Mouse (Mus musculus): Measurements from ENCODE around the gene Tapbpl. TPM values are rescaled to one million over a fixed set of nuclear protein-coding genes. Genes with fewer than 3 reads are reported as not detected.

Tapbpl gene
- polyA plus RNA-seq, 1 experiment from 2014 or later, result 9.0 TPM

- H3K9ac ChIP-seq (ENCODE audit: low read length), result no peak overlapping the region
- H3K27me3 ChIP-seq (ENCODE audit: control insufficient read depth, insufficient read depth, low read depth, low read length), result no peaks in the 10 kb centered on the region
- no peak overlapping the region for H3K4me3 ChIP-seq (ENCODE audit: low read length)
- ATAC-seq (ENCODE audit: low read depth), result no peak
- no peak overlapping the region for H3K4me2 ChIP-seq (ENCODE audit: low read depth, low read length)
- WGBS, result 60% methylated on average over 1 of the region's 1 CpGs
- no peaks in the 10 kb centered on the region for H3K9me3 ChIP-seq (ENCODE audit: control insufficient read depth, low read length)
- H3K27ac ChIP-seq (ENCODE audit: low read length), result no peak overlapping the region
- peaks cover 11% of the 10 kb centered on the region for H3K4me1 ChIP-seq (replicated peaks; ENCODE audit: control insufficient read depth, insufficient read depth, low read length)
- peaks cover 3% of the 10 kb centered on the region; the same call in 1 of the 2 replicates for H3K36me3 ChIP-seq (ENCODE audit: control insufficient read depth, insufficient read depth, low read length)
These were observed 36.1 kb downstream of the Tapbpl start for GRCm38 (mm10) chr6:125195541-125196075.

- 45% methylated on average over 7 of the region's 7 CpGs for WGBS
- no peaks in the 10 kb centered on the region for H3K9me3 ChIP-seq (ENCODE audit: control insufficient read depth, low read length)
These were observed 38.3 kb downstream of the Tapbpl start for GRCm38 (mm10) chr6:125193390-125193789.

GRCm38 (mm10) chr6:125192841-125193240 lies 38.8 kb downstream of the Tapbpl start:
- peak overlapping the region; percentile 80 for H3K9ac ChIP-seq (ENCODE audit: low read length)
- H3K4me2 ChIP-seq (ENCODE audit: low read depth, low read length), result peak overlapping the region; percentile 82
- no peaks in the 10 kb centered on the region for H3K27me3 ChIP-seq (ENCODE audit: control insufficient read depth, insufficient read depth, low read depth, low read length)
- peak overlapping the region; percentile 74 for H3K4me3 ChIP-seq (ENCODE audit: low read length)
- WGBS, result 28% methylated on average over 5 of the region's 5 CpGs
- no peak for ATAC-seq (ENCODE audit: low read depth)
- H3K27ac ChIP-seq (ENCODE audit: low read length), result peak overlapping the region; percentile 100
- H3K4me1 ChIP-seq (replicated peaks; ENCODE audit: control insufficient read depth, insufficient read depth, low read length), result peaks cover 17% of the 10 kb centered on the region
- H3K9me3 ChIP-seq (ENCODE audit: control insufficient read depth, low read length), result no peaks in the 10 kb centered on the region
- H3K36me3 ChIP-seq (ENCODE audit: control insufficient read depth, insufficient read depth, low read length), result peaks cover 3% of the 10 kb centered on the region; the same call in 1 of the 2 replicates

More at GRCm38 (mm10) chr6:125193390-125193789, 38.3 kb downstream of the Tapbpl start:
- Histone ChIP-seq H3K4me3 (ENCODE audit: low read length) (no peak overlapping the region; the same call in 1 of the 2 replicates), H3K36me3 (ENCODE audit: control insufficient read depth, insufficient read depth, low read length) (peaks cover 3% of the 10 kb centered on the region; the same call in 1 of the 2 replicates), H3K4me2 (ENCODE audit: low read depth, low read length) (no peak overlapping the region; the same call in 1 of the 2 replicates), H3K9ac (ENCODE audit: low read length) (no peak overlapping the region), H3K4me1 (replicated peaks; ENCODE audit: control insufficient read depth, insufficient read depth, low read length) (peaks cover 17% of the 10 kb centered on the region), H3K27ac (ENCODE audit: low read length) (no peak overlapping the region), H3K27me3 (ENCODE audit: control insufficient read depth, insufficient read depth, low read depth, low read length) (no peaks in the 10 kb centered on the region)
- ATAC-seq (ENCODE audit: low read depth), result no peak

GRCm38 (mm10) chr6:125192016-125192714 lies 39.5 kb downstream of the Tapbpl start:
- ATAC-seq (ENCODE audit: low read depth), result peak; percentile 93
- H3K4me3 ChIP-seq (ENCODE audit: low read length), result peak overlapping the region; percentile 74
- H3K36me3 ChIP-seq (ENCODE audit: control insufficient read depth, insufficient read depth, low read length), result peaks cover 10% of the 10 kb centered on the region
- no peaks in the 10 kb centered on the region for H3K9me3 ChIP-seq (ENCODE audit: control insufficient read depth, low read length)
- H3K27me3 ChIP-seq (ENCODE audit: control insufficient read depth, insufficient read depth, low read depth, low read length), result no peaks in the 10 kb centered on the region
- peaks cover 17% of the 10 kb centered on the region for H3K4me1 ChIP-seq (replicated peaks; ENCODE audit: control insufficient read depth, insufficient read depth, low read length)
- peak overlapping the region; percentile 100 for H3K27ac ChIP-seq (ENCODE audit: low read length)
- WGBS, result under 1% methylated on average over 34 of the region's 34 CpGs
- H3K9ac ChIP-seq (ENCODE audit: low read length), result peak overlapping the region; percentile 80
- H3K4me2 ChIP-seq (ENCODE audit: low read depth, low read length), result peak overlapping the region; percentile 82

GRCm38 (mm10) chr6:125191332-125192015 lies 40.2 kb downstream of the Tapbpl start, which contains the start of the genes Ncapd2 and Mrpl51:
Gene Ncapd2, minus strand, starts transcription at chr6:125191701.
Gene Mrpl51, plus strand, starts transcription at chr6:125191801.
- Histone ChIP-seq H3K4me3 (ENCODE audit: low read length) (peak within 1 kb of the TSS; percentile 74), H3K9me3 (ENCODE audit: control insufficient read depth, low read length) (no peaks in the 10 kb centered on the region), H3K36me3 (ENCODE audit: control insufficient read depth, insufficient read depth, low read length) (peaks cover 17% of the 10 kb centered on the region), H3K4me1 (replicated peaks; ENCODE audit: control insufficient read depth, insufficient read depth, low read length) (peaks cover 17% of the 10 kb centered on the region), H3K9ac (ENCODE audit: low read length) (peak within 1 kb of the TSS; percentile 81), H3K27me3 (ENCODE audit: control insufficient read depth, insufficient read depth, low read depth, low read length) (no peaks in the 10 kb centered on the region), H3K27ac (ENCODE audit: low read length) (peak within 1 kb of the TSS; percentile 100), H3K4me2 (ENCODE audit: low read depth, low read length) (peak within 1 kb of the TSS; percentile 82)
- WGBS, result under 1% methylated on average over 54 of the region's 54 CpGs
- ATAC-seq (ENCODE audit: low read depth), result peak; percentile 97

- Histone ChIP-seq H3K27ac (ENCODE audit: low read length) (peak overlapping the region; percentile 92), H3K27me3 (ENCODE audit: control insufficient read depth, insufficient read depth, low read depth, low read length) (no peaks in the 10 kb centered on the region), H3K9ac (ENCODE audit: low read length) (peak overlapping the region; percentile 81), H3K9me3 (ENCODE audit: control insufficient read depth, low read length) (no peaks in the 10 kb centered on the region), H3K4me3 (ENCODE audit: low read length) (peak overlapping the region; percentile 74), H3K4me2 (ENCODE audit: low read depth, low read length) (peak overlapping the region; percentile 63), H3K36me3 (ENCODE audit: control insufficient read depth, insufficient read depth, low read length) (peaks cover 24% of the 10 kb centered on the region), H3K4me1 (replicated peaks; ENCODE audit: control insufficient read depth, insufficient read depth, low read length) (peaks cover 17% of the 10 kb centered on the region)
- no peak for ATAC-seq (ENCODE audit: low read depth)
These were observed 40.8 kb downstream of the Tapbpl start for GRCm38 (mm10) chr6:125190816-125191215.

GRCm38 (mm10) chr6:125186203-125186602 lies 45.5 kb downstream of the Tapbpl start:
- Histone ChIP-seq H3K36me3 (ENCODE audit: control insufficient read depth, insufficient read depth, low read length) (peaks cover 57% of the 10 kb centered on the region), H3K4me3 (ENCODE audit: low read length) (no peak overlapping the region), H3K9me3 (ENCODE audit: control insufficient read depth, low read length) (no peaks in the 10 kb centered on the region), H3K4me2 (ENCODE audit: low read depth, low read length) (no peak overlapping the region), H3K27ac (ENCODE audit: low read length) (no peak overlapping the region), H3K9ac (ENCODE audit: low read length) (no peak overlapping the region), H3K27me3 (ENCODE audit: control insufficient read depth, insufficient read depth, low read depth, low read length) (no peaks in the 10 kb centered on the region), H3K4me1 (replicated peaks; ENCODE audit: control insufficient read depth, insufficient read depth, low read length) (peaks cover 8% of the 10 kb centered on the region)
- ATAC-seq (ENCODE audit: low read depth), result no peak
- 94% methylated on average over 10 of the region's 10 CpGs for WGBS

- Histone ChIP-seq H3K27ac (ENCODE audit: low read length) (no peak overlapping the region), H3K9ac (ENCODE audit: low read length) (no peak overlapping the region), H3K4me1 (replicated peaks; ENCODE audit: control insufficient read depth, insufficient read depth, low read length) (no peaks in the 10 kb centered on the region), H3K4me2 (ENCODE audit: low read depth, low read length) (no peak overlapping the region), H3K9me3 (ENCODE audit: control insufficient read depth, low read length) (no peaks in the 10 kb centered on the region), H3K4me3 (ENCODE audit: low read length) (no peak overlapping the region), H3K36me3 (ENCODE audit: control insufficient read depth, insufficient read depth, low read length) (peaks cover 84% of the 10 kb centered on the region), H3K27me3 (ENCODE audit: control insufficient read depth, insufficient read depth, low read depth, low read length) (no peaks in the 10 kb centered on the region)
- WGBS, result 76% methylated on average over 5 of the region's 5 CpGs
- no peak for ATAC-seq (ENCODE audit: low read depth)
These were observed 49.5 kb downstream of the Tapbpl start for GRCm38 (mm10) chr6:125182133-125182532.

GRCm38 (mm10) chr6:125179601-125180000 lies 52.1 kb downstream of the Tapbpl start:
- WGBS, result 92% methylated on average over 7 of the region's 7 CpGs
- ATAC-seq (ENCODE audit: low read depth), result no peak
- Histone ChIP-seq H3K36me3 (ENCODE audit: control insufficient read depth, insufficient read depth, low read length) (peaks cover 82% of the 10 kb centered on the region), H3K27ac (ENCODE audit: low read length) (no peak overlapping the region), H3K9ac (ENCODE audit: low read length) (no peak overlapping the region), H3K4me1 (replicated peaks; ENCODE audit: control insufficient read depth, insufficient read depth, low read length) (no peaks in the 10 kb centered on the region), H3K4me2 (ENCODE audit: low read depth, low read length) (no peak overlapping the region), H3K27me3 (ENCODE audit: control insufficient read depth, insufficient read depth, low read depth, low read length) (no peaks in the 10 kb centered on the region), H3K4me3 (ENCODE audit: low read length) (no peak overlapping the region), H3K9me3 (ENCODE audit: control insufficient read depth, low read length) (no peaks in the 10 kb centered on the region)

Measured in lung, embryonic 16.5 days (tissue).